Mouse (Mus musculus) forebrain, embryonic 14.5 days (tissue): ENCODE measurements at regions not wholly inside any gene's neighbourhood (a gene's known extent, or its start where the extent isn't known, plus 50 kb on each side); places are given as distances from the start of the nearest gene placed in this dataset.

Source experiments
- ATAC-seq: fragments of 200-750 bp; cut with Nextera tagmentation; 2 replicates; pipeline ENCODE4 v1.8.0; 2017; ENCODE audit warnings: mild to moderate bottlenecking, moderate library complexity
- DNase-seq: peaks from one replicate; pipeline ENCODE4 v3.0.0-alpha.2; 2015; ENCODE audit warnings: low spot score
- H3K27ac ChIP-seq: fragments of 300-500 bp; sonication (generic); 2 replicates; pipeline ENCODE4 v1.5.1; 2014; ENCODE audit warnings: low read depth, mild to moderate bottlenecking, control low read depth, low read length, moderate library complexity
- H3K27me3 ChIP-seq: fragments of 300-500 bp; sonication (generic); replicated peaks from 2 replicates; pipeline ENCODE4 v1.6.1; 2014; ENCODE audit warnings: low read length, control low read depth, mixed read lengths; ENCODE audit not compliant: control insufficient read depth, insufficient read depth
- H3K36me3 ChIP-seq: fragments of 300-500 bp; sonication (generic); 2 replicates; pipeline ENCODE4 v1.6.1; 2014; ENCODE audit warnings: low read length, control low read depth; ENCODE audit not compliant: control insufficient read depth, insufficient read depth
- H3K4me1 ChIP-seq: fragments of 300-500 bp; sonication (generic); 2 replicates; pipeline ENCODE4 v1.6.1; 2014; ENCODE audit warnings: antibody characterized with exemption, low read length, control low read depth; ENCODE audit not compliant: control insufficient read depth, insufficient read depth
- H3K4me2 ChIP-seq: fragments of 300-500 bp; sonication (generic); 2 replicates; pipeline ENCODE4 v1.6.1; 2014; ENCODE audit warnings: mild to moderate bottlenecking, control low read depth, low read length
- H3K4me3 ChIP-seq: fragments of 300-500 bp; sonication (generic); 2 replicates; pipeline ENCODE4 v1.5.1; 2014; ENCODE audit warnings: low read depth, low read length, control low read depth
- H3K9ac ChIP-seq: fragments of 300-500 bp; sonication (generic); 2 replicates; pipeline ENCODE4 v1.6.1; 2014; ENCODE audit warnings: mild to moderate bottlenecking, low read length, control low read depth, moderate library complexity
- H3K9me3 ChIP-seq: fragments of 300-500 bp; sonication (generic); replicated peaks from 2 replicates; pipeline ENCODE4 v1.6.1; 2016; ENCODE audit warnings: low read length, control low read depth, mixed read lengths; ENCODE audit not compliant: control insufficient read depth
- WGBS: fragments of 180-500 bp; shearing (Covaris S2); extraction: QIAGEN DNeasy Blood & Tissue Kit; methylation state at CpG from one replicate; pipeline ENCODE4 v1.1.7; 2014; 5-methylcytosine and 5-hydroxymethylcytosine counted together

DNA sequence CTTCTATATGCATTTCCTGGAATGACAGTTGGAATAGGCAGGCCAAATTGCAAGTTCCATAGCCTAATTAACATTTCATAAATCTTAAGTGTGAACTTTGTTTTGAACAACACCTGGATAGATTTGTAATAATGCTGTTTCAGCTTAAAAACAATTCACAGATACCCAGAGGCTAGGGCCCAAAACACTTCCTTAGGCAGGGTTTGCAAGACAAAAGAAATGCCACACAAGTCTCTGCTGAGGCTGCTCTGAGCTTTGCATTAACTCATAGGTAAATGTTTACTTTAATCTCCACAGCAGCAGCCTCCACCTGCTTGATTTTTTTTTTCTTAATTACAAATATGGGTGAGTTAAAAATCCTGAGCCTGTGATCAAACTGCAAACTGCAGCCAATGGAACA is 118.4 kb downstream of the Gnat3 start:
- Histone ChIP-seq H3K36me3 (no peaks in the 10 kb centered on the region), H3K4me3 (no peak overlapping the region), H3K27ac (no peak overlapping the region), H3K4me1 (no peaks in the 10 kb centered on the region), H3K9me3 (no peaks in the 10 kb centered on the region), H3K9ac (no peak overlapping the region), H3K4me2 (no peak overlapping the region), H3K27me3 (no peaks in the 10 kb centered on the region)
- DNase-seq, result no peak
- ATAC-seq, result no peak

DNA sequence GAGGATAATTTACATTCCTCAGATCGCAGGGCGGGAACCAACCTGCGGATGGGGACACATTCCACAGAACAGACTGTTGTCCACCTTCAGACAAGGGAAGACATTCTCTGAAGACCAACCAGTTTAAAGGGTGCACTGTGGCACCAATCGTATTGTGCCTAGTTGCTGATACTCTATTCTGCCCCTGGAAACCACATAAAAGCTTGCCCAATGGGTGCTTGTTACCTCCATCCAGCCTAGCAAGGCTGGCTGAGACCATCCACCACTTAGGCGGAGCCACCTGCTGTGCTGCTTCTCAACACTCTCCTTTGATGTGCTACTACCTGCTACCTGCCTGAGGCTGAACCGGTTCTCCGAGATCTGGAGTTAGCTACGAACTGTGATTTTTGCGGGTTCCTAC is 119.9 kb downstream of the Gnat3 start:
- ATAC-seq, result no peak

DNA sequence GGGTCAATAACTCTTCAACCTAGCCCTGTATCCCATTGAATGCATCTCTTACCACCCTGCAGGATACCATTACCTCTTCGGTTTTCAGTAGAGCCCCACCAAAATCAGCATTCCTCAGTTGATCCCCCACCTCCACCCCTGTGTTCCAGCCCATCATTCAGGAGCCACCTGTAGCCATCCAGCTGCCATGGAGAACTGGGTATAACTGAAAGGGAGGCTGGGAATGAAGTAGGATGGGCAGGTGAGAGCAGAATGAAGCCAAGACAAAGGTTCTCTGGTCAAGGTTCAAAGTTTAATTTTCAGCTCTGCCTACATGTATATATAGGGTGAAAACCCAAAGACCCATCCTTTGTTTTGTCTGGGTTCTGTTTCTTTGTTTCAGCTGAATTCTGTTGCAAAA is 121.4 kb downstream of the Gnat3 start:
- ATAC-seq, result no peak
- H3K4me2 ChIP-seq, result no peak overlapping the region
- WGBS, result 69% methylated on average over 1 of the region's 1 CpGs
- H3K4me1 ChIP-seq, result no peaks in the 10 kb centered on the region
- H3K4me3 ChIP-seq, result no peak overlapping the region
- H3K27me3 ChIP-seq, result no peaks in the 10 kb centered on the region
- H3K27ac ChIP-seq, result no peak overlapping the region
- H3K9ac ChIP-seq, result no peak overlapping the region
- no peaks in the 10 kb centered on the region for H3K36me3 ChIP-seq
- no peaks in the 10 kb centered on the region for H3K9me3 ChIP-seq
- DNase-seq, result no peak

More for the DNA sequence above, 119.9 kb downstream of the Gnat3 start:
- H3K9me3 ChIP-seq, result no peaks in the 10 kb centered on the region
- no peak overlapping the region for H3K4me2 ChIP-seq
- no peaks in the 10 kb centered on the region for H3K27me3 ChIP-seq
- no peak overlapping the region for H3K27ac ChIP-seq
- H3K4me3 ChIP-seq, result no peak overlapping the region
- DNase-seq, result no peak
- no peaks in the 10 kb centered on the region for H3K36me3 ChIP-seq
- H3K4me1 ChIP-seq, result no peaks in the 10 kb centered on the region
- no peak overlapping the region for H3K9ac ChIP-seq
- WGBS, result 83% methylated on average over 9 of the region's 9 CpGs

DNA sequence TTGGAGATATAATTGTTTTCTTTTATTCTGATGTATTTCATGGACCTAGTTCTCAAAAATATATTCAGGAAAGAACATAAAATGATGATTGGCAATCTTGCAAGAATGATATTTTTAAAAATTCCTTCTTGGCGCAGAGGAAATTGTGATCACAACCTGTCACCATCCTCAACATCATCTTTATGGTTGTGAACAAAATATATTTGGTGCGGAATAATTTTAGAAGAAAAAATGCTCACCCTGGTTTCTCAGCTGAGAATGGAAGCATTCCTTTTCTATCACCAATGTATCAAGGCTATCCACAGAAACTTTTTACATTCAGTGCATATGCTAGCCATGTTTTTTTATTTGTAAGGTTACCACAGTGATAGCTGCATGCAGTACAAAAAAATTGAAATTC is 123.1 kb downstream of the Gnat3 start:
- Histone ChIP-seq H3K27ac (no peak overlapping the region), H3K4me2 (no peak overlapping the region), H3K4me3 (no peak overlapping the region), H3K9ac (no peak overlapping the region), H3K36me3 (no peaks in the 10 kb centered on the region), H3K27me3 (no peaks in the 10 kb centered on the region), H3K4me1 (no peaks in the 10 kb centered on the region), H3K9me3 (no peaks in the 10 kb centered on the region)
- DNase-seq (peak; percentile 5), ATAC-seq (no peak)
- 90% methylated on average over 2 of the region's 2 CpGs for WGBS

DNA sequence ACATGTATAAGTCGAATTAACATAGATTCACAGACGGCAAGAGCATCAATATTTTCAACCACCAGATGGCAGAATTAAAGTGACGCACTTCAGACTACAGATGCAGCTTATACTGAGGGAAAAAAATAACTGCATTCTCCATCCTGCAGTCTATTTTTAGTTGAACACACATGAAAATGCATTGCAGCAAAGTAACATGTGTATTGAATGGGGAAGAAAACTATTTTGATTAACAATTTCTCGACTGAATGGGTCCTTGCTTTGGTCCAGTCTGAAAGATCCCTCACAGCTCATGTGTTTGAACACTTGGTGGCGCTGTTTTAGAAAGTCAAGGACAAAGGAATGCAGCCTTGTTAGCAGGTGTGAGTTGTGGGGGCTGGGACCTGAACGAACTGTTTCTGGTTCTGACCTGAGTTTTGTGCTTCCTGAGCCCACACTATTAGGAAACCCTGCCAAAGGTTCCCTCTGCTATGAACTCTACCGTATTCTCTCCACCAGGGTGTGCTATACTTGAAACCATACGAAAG is 125.6 kb downstream of the Gnat3 start:
- no peak overlapping the region for H3K4me2 ChIP-seq

DNA sequence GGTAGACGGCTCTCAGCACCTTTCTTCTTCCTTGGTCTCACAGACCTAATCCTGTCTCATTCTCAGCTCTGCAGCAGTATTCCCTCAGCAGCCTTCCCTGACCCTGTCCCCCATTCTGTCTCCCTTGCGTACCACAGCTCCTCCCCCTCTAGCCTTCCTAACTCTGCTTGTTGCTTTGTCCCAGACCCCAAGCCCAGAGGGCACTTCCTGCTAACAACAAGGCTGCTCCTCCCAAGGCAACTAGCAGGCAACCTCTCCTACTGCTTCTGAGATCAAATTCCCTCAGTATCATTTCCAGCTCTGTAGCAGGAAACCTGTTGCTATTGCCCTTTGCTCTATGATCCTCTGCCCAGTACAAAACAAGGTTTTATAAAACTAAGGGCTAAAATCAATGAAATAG is 127.6 kb downstream of the Gnat3 start:
- no peak for ATAC-seq
- no peaks in the 10 kb centered on the region for H3K36me3 ChIP-seq
- H3K27me3 ChIP-seq, result no peaks in the 10 kb centered on the region
- 43% methylated on average over 2 of the region's 2 CpGs for WGBS
- no peak overlapping the region for H3K4me2 ChIP-seq
- H3K4me1 ChIP-seq, result no peaks in the 10 kb centered on the region
- no peak overlapping the region for H3K4me3 ChIP-seq
- no peak overlapping the region for H3K9ac ChIP-seq
- DNase-seq, result no peak
- no peak overlapping the region for H3K27ac ChIP-seq
- no peaks in the 10 kb centered on the region for H3K9me3 ChIP-seq

More for the DNA sequence above, 125.6 kb downstream of the Gnat3 start:
- WGBS, result 38% methylated on average over 8 of the region's 8 CpGs
- H3K9ac ChIP-seq, result no peak overlapping the region
- DNase-seq (peak; percentile 91), ATAC-seq (peak; percentile 94)
- H3K27me3 ChIP-seq, result no peaks in the 10 kb centered on the region
- H3K36me3 ChIP-seq, result no peaks in the 10 kb centered on the region
- no peak overlapping the region for H3K27ac ChIP-seq
- no peak overlapping the region for H3K4me3 ChIP-seq
- no peaks in the 10 kb centered on the region for H3K9me3 ChIP-seq
- H3K4me1 ChIP-seq, result no peaks in the 10 kb centered on the region

DNA sequence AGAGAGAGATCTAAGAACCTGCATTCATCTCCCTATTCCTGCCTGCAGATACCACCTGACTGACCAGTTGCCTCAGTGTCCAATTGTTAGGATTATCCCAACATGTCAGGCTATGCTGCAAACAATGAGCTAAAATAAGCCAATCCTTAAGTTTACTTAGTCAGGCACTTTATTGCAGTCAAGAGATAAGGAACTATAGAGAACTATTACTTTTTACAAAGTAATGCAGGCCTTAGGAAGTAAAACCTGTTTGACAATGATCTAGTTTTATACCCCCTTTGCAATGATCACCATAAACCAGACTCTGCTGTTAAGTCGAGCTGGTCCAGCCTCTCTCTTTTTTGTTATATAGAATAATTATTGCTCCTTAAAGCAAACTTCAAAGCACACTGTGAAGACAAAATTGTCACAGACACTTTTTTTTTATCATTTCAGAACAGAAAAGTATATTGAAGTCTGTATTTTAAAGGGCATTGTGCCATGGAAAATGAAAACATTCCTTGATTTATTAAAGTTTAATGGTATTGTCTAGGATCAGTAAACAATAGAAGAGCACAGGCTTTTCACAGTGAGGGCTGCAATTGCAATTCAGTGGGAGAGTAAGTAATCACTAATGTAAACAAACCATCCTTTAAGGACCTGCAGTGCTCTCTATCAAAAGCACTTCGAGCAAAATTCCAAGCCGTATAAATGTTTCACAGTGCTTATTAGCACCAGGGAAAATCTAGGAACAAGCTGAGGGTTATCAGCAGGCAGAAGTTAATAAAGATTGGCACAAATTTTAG is 152.7 kb downstream of the Gnat3 start:
- Histone ChIP-seq H3K4me2 (no peak overlapping the region), H3K36me3 (no peaks in the 10 kb centered on the region), H3K4me1 (no peaks in the 10 kb centered on the region), H3K9ac (no peak overlapping the region), H3K27me3 (no peaks in the 10 kb centered on the region), H3K27ac (no peak overlapping the region), H3K9me3 (no peaks in the 10 kb centered on the region), H3K4me3 (no peak overlapping the region)
- 31% methylated on average over 3 of the region's 3 CpGs for WGBS
- no peak for DNase-seq
- ATAC-seq, result no peak; the same call in 1 of the 2 replicates

DNA sequence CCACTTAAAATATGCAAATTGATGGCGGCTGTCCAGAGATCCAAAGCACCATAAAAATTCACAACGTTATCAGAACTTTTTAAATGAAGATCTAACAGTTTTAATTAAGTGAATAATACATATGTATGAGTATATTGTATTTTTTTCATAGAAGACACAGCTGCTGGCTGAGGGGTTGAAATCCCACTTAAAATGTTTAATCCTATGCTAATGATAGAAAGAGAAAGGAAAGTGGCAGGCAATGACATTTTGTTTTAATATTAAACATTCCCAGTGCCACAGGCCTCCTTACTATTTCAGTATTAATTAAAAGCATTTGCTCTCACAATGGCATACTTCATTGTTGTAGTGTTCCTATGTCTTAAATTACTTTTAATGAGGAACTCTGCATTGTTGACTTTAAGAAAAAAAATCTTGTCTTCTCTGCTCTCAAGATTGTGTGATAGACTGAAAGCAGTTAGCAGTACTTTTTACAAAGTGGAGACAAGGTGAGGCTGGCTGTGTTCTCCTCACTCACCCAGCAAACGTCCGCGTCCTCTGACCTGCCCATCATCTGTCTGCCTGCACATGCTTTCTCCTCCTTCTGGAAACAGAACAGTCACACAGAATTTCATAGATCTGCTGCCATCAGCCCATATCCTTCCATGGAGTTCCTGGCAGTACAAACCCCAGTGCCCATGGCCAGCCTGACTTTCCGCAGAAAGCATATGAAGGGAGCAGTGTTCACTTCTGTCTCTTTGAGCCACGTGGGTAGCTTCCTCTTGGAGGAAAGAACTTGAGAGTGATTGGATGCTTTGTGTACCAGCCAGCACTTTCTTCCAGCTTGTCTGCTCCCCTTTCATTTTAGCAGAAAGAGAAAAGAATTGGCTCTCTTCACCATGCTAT is 173.7 kb downstream of the Gnat3 start:
- H3K27ac ChIP-seq, result peak overlapping the region; percentile 65; the same call in 1 of the 2 replicates

More for the DNA sequence above, 173.7 kb downstream of the Gnat3 start:
- DNase-seq, result peak; percentile 81
- H3K36me3 ChIP-seq, result no peaks in the 10 kb centered on the region
- peak; percentile 80 for ATAC-seq
- WGBS, result 19% methylated on average over 7 of the region's 7 CpGs
- H3K4me2 ChIP-seq, result no peak overlapping the region; the same call in 1 of the 2 replicates
- no peaks in the 10 kb centered on the region for H3K27me3 ChIP-seq
- H3K9ac ChIP-seq, result no peak overlapping the region
- no peak overlapping the region for H3K4me3 ChIP-seq
- no peaks in the 10 kb centered on the region; the same call in 1 of the 2 replicates for H3K9me3 ChIP-seq
- peaks cover 19% of the 10 kb centered on the region for H3K4me1 ChIP-seq
